Mouse (Mus musculus) granulocyte monocyte progenitor cell, adult 5-6 weeks (primary cell): ENCODE results near the gene Xndc1. TPM values are rescaled to one million over a fixed set of nuclear protein-coding genes. Genes with fewer than 3 reads are reported as not detected.

ENCODE experiments used
- ATAC-seq: replicated peaks from 2 replicates; pipeline ENCODE4 v1.8.0; 2016; ENCODE audit warnings: mild to moderate bottlenecking, moderate TSS enrichment, inconsistent platforms; ENCODE audit not compliant: poor library complexity, severe bottlenecking
- total RNA-seq, 2 experiments: library from RNA; stranded (forward) in 1 of 2; stranded (reverse) in 1 of 2; fragments of 200-712, 200-1000 nt in 1 of 2; fragments of >200 nt in 1 of 2; fragmentation: Nextera tagmentation in 1 of 2; gene quantifications; 2 replicates each; pipeline ENCODE4 v1.2.3; 2014 to 2017

The Xndc1 gene
- total RNA-seq, 2 experiments from 2014 or later: 17.0 to 64.4 TPM

- no peak for ATAC-seq
These were observed 15.0 kb downstream of the Xndc1 start for GRCm38 (mm10) chr7:102080311-102080710.

- ATAC-seq: no peak
These were observed 16.5 kb downstream of the Xndc1 start for GRCm38 (mm10) chr7:102081784-102082183.

GRCm38 (mm10) chr7:102082816-102083215 is 17.5 kb downstream of the Xndc1 start, which contains the start of gene Trpc2:
Trpc2 (plus strand) TSS chr7:102083116.
- no peak for ATAC-seq

- ATAC-seq: no peak
These were observed 18.9 kb downstream of the Xndc1 start for GRCm38 (mm10) chr7:102084041-102084696.

- ATAC-seq: no peak
These were observed 22.0 kb downstream of the Xndc1 start for GRCm38 (mm10) chr7:102087336-102087735.

GRCm38 (mm10) chr7:102099760-102100661 is 34.7 kb downstream of the Xndc1 start:
- ATAC-seq: peak; percentile 90

- ATAC-seq: no peak
These were observed 35.6 kb downstream of the Xndc1 start for GRCm38 (mm10) chr7:102100868-102101267.

GRCm38 (mm10) chr7:102101487-102101886 is 36.2 kb downstream of the Xndc1 start, which contains the start of gene Art1:
Art1 (plus strand) TSS chr7:102101743.
- ATAC-seq: no peak

GRCm38 (mm10) chr7:102102241-102102640 is 36.9 kb downstream of the Xndc1 start:
- ATAC-seq: no peak

- no peak for ATAC-seq
These were observed 37.4 kb downstream of the Xndc1 start for GRCm38 (mm10) chr7:102102696-102103095.

GRCm38 (mm10) chr7:102103555-102103954 is 38.2 kb downstream of the Xndc1 start:
- no peak for ATAC-seq

- no peak for ATAC-seq
These were observed 38.8 kb downstream of the Xndc1 start for GRCm38 (mm10) chr7:102104126-102104525.

GRCm38 (mm10) chr7:102106700-102107141 is 41.4 kb downstream of the Xndc1 start:
- peak; percentile 76 for ATAC-seq

- ATAC-seq: no peak
These were observed 42.9 kb downstream of the Xndc1 start for GRCm38 (mm10) chr7:102108206-102108605.

GRCm38 (mm10) chr7:102109171-102109570 is 43.9 kb downstream of the Xndc1 start, which contains the start of gene Art5:
Art5 (minus strand) TSS chr7:102109489.
- ATAC-seq: no peak

- no peak for ATAC-seq
These were observed 44.4 kb downstream of the Xndc1 start for GRCm38 (mm10) chr7:102109746-102110145.

- ATAC-seq: no peak
These were observed 47.9 kb downstream of the Xndc1 start for GRCm38 (mm10) chr7:102113151-102113729.

GRCm38 (mm10) chr7:102116579-102117331 is 51.4 kb downstream of the Xndc1 start, which contains the start of gene Chrna10:
Chrna10 (minus strand) TSS chr7:102116828.
- ATAC-seq: no peak

GRCm38 (mm10) chr7:102117382-102117781 is 52.1 kb downstream of the Xndc1 start:
- ATAC-seq: no peak

GRCm38 (mm10) chr7:102120326-102120725 is 55.0 kb downstream of the Xndc1 start:
- ATAC-seq: no peak
